19 mouse cellular contexts compared by ENCODE assay signal in genomic region chr14:32538115-32538514, GRCm38 (mm10). TPM values are rescaled to one million over a fixed set of nuclear protein-coding genes. Genes with fewer than 3 reads are reported as not detected.
DNase-seq lines count a peak whose midpoint lies in the region.
"Had no signal": no experiment of that assay in that cellular context is flagged by ENCODE, and none has a peak within 500 bp of the region (broad histone marks: within the 10 kb centered on the region; RNA-seq: fewer than 3 reads in every experiment).

No protein-coding gene starts in this region.

- DNase-seq in heart, adult 11 months: peak; percentile 73
- no peak for DNase-seq in heart, embryonic 10.5 days (ENCODE audit: low spot score)
- DNase-seq in 3T3-L1 (ENCODE audit: low read depth, low spot score) (peak; percentile 17), 416B (ENCODE audit: low read depth) (peak; percentile 28)
- no peak for DNase-seq in spleen, adult 12 weeks (ENCODE audit: low spot score)
- DNase-seq: adrenal gland, postnatal 10 days; adrenal gland, postnatal 25 days; cerebellum, adult 11 months; cerebellum, adult 18-20 months; cerebellum, adult 8-10 months; cerebellum, adult 9-11 months; cerebellum, postnatal 14 days; cerebellum, postnatal 36 days; embryo, embryonic 11 days had no signal

- no peaks in the 10 kb centered on the region for H3K27me3 ChIP-seq in heart, embryonic 10.5 days (ENCODE audit: insufficient read depth, poor library complexity, severe bottlenecking)
- H3K27me3 ChIP-seq: embryonic facial prominence, embryonic 13.5 days; embryonic facial prominence, embryonic 15.5 days; forebrain, embryonic 12.5 days had no signal

- no peaks in the 10 kb centered on the region for H3K9me3 ChIP-seq in heart, embryonic 10.5 days
- H3K9me3 ChIP-seq: embryonic facial prominence, embryonic 13.5 days; embryonic facial prominence, embryonic 15.5 days; forebrain, embryonic 10.5 days; forebrain, embryonic 12.5 days had no signal

- no peak overlapping the region for H3K4me3 ChIP-seq in heart, embryonic 10.5 days
- H3K4me3 ChIP-seq: embryonic facial prominence, embryonic 13.5 days; embryonic facial prominence, embryonic 15.5 days; erythroblast, embryonic 14.5 days; forebrain, embryonic 10.5 days; forebrain, embryonic 12.5 days had no signal

- H3K27ac ChIP-seq in heart, embryonic 10.5 days: no peak overlapping the region
- H3K27ac ChIP-seq: forebrain, embryonic 10.5 days; forebrain, embryonic 12.5 days had no signal

- WGBS in heart, embryonic 10.5 days: 91% methylated on average over 1 of the region's 1 CpGs

- H3K4me1 ChIP-seq in heart, embryonic 10.5 days: 0 out of 2 replicates have a peak, but pooled peaks cover 2% of the 10 kb centered on the region

- peaks cover 35% of the 10 kb centered on the region for H3K36me3 ChIP-seq in heart, embryonic 10.5 days

RNA-seq across cellular contexts. Expression of gene Ercc6, which starts 24.8 kb away (rescaled TPM):
- polyA plus RNA-seq in heart, embryonic 10.5 days (2016; fragmentation: Nextera tagmentation; extraction: Ambion mirVana): 16.5 and 23.5 TPM in 2 replicates

Comparison
In these comparisons a context has a peak if more than half of its experiments do, and no peak if none do; other contexts are left out.
1. DNase-seq: peak in heart, adult 11 months (single experiment), 3T3-L1 (single experiment) and 416B (single experiment); none in heart, embryonic 10.5 days (single experiment) and spleen, adult 12 weeks (single experiment).